Mouse (Mus musculus): ENCODE data around the gene Tmem178b. TPM values are rescaled to one million over a fixed set of nuclear protein-coding genes. Genes with fewer than 3 reads are reported as not detected.

Tmem178b gene
- total RNA-seq, 2 experiments from 2014 or later: 1.3 to 2.0 TPM

DNA sequence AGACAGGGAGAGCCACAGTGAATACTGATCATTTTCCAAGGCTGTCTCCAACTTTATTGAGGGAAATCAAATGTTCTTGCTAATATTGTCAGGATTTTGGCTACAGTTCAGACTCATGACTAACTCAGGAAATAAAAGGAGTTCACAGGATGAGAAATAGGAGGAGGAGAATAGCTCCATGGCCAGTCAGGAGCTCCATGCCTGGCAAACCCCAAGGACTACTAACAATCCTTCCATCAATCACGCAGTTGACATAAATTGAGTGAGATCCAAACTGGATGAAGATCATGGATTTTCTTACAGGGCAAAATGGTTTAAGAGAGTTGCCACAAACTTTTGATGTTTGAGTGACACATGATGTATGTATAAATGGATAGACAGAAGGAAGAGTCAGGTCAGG lies 258.9 kb downstream of the Tmem178b start:
- DNase-seq: no peak
- no peak for TF ChIP-seq CTCF (IDR thresholded peaks at IDR 0.05)
- Histone ChIP-seq H3K27ac (no peak overlapping the region), H3K4me3 (no peak overlapping the region)
- intact Hi-C loops (cut with DNase I): no loop called here

DNA sequence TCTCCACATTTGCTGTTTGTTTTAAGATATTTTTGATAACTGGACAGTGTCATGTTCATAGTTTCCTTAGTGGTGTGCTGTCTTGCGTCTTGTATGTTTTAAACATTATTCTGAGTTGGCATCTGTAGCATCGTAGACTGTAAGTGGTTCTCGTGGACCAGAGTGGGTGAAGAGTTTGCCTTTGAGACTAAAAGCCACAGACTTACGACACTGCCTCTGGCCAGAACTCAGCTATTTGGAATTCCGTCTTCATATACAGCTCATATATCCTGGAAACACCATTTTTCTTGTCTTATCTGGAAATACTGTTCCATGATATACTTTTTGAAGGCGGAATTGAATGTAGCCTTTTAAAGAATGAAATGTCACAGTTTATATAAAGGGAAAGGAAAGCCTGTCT lies 260.4 kb downstream of the Tmem178b start:
- intact Hi-C loops (cut with DNase I): no loop called here
- TF ChIP-seq CTCF (IDR thresholded peaks at IDR 0.05): no peak
- DNase-seq: no peak
- H3K27ac ChIP-seq: no peak overlapping the region
- no peak overlapping the region for H3K4me3 ChIP-seq

DNA sequence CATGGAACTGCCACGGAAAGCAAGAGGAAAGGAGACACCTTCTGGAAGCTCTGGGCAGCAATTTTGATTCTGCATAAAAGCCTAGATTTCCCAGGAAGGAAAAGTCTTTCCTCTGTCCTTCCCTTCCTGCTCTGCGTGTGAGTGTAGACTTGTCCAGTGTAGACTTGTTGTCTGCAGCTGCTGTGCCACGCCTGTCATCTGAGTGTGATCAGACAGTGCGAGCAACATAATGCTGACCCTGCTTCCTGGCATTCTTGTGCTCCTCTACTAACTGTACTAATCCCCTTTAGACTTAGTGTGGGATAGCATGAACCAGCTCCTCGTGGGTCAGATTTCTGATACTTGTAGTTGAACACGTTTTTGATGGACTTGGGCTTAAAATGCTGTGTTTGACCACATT lies 262.6 kb downstream of the Tmem178b start:
- no peak for DNase-seq
- no peak for TF ChIP-seq CTCF (IDR thresholded peaks at IDR 0.05)
- H3K27ac ChIP-seq: no peak overlapping the region
- H3K4me3 ChIP-seq: no peak overlapping the region
- intact Hi-C loops (cut with DNase I): no loop called here

DNA sequence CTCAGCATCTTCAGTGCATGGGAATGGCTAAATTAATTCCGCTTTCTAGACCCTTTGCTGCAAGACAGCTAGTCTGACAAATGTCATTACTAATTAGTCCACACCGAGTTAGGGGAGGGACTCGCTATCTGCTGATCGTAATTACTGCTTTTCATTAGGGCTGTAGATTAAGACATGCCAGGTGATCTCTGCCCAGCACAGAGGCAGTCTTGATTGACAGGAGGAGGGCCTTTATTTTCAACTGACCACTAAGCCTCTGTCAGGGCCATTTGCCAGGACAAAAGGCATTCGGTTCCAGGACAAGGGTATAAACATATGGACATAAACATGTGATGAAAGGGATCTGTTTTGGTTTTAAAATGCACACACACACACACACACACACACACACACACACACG lies 264.3 kb downstream of the Tmem178b start:
- Histone ChIP-seq H3K27ac (no peak overlapping the region), H3K4me3 (no peak overlapping the region)
- DNase-seq: no peak
- intact Hi-C loops (cut with DNase I): no loop called here
- TF ChIP-seq CTCF (IDR thresholded peaks at IDR 0.05): no peak

DNA sequence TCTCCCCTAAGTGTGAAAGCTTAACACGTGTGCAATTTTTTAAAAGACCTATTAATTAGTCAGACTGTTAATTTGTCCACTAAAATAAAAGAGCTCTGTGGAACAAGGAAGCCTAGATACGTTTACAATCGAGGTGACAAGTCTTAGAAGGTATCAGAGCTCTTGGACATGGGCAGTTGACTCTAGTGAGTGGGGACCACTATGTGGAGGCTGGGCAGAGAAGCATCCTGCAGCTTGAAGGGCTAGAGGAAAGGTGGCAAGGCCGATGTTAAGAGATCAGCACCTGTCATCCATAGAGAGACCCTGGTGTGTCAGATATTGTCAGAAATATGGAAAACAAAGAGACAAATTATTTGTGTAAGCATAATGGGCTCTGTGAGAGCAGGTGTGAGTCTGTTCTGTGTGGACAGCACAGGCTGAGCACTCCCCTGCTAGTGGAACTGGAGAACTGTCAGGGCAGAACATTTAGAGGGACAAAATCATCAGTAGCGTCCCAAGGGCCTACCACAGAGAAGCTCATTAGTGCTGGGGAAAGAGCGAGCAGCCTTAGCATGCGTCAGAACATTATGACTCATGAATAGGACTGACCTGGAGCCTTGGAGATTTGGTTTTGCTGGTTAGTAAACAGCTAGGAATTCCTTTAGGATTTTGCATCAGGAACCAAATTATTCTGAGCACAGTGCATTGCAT lies 264.9 kb downstream of the Tmem178b start:
- no peak overlapping the region for H3K27ac ChIP-seq
- no peak for DNase-seq
- no peak for TF ChIP-seq CTCF (IDR thresholded peaks at IDR 0.05)
- intact Hi-C loops (cut with DNase I): no loop called here
- no peak overlapping the region for H3K4me3 ChIP-seq

DNA sequence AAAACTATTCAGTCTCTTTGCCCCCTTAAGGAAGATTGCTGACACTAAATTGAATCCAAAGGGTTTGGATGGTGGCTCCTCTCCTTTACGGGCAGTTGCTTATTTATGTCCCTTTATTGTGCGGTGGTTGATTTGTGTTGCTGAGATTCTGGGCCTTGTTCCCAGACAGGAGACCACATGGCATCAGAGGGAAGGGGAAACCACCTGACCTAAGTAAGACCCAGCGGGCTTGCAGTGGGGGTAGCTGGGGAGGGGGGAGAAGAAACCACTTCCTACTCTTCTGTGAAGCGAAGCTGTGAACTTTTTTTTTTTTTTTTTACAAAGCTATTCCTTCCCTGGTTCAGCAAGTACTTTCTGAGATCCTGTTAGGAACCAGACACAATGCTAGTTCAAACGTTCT lies 269.5 kb downstream of the Tmem178b start:
- intact Hi-C loops (cut with DNase I): no loop called here
- TF ChIP-seq CTCF (IDR thresholded peaks at IDR 0.05): no peak
- Histone ChIP-seq H3K27ac (no peak overlapping the region), H3K4me3 (no peak overlapping the region)
- no peak for DNase-seq

DNA sequence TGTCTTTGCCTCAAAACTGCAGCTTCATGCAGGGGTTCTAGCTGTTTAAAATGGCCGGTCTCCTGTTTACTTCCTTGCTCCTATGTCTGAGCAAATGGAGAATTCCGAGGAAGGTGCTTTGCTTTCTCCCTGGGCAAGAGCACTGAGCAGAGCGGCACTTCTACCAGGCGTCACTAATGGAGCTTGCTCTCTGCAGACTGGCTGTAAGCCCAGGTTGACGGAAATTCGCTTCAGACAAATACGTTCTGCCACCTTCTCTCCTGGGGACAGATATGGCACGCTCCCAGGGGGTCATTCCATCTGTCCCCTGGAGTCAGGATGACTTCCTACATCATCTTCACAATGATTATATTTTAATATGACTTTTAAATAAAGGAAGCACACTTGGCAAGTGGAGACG lies 271.3 kb downstream of the Tmem178b start:
- DNase-seq: no peak
- Histone ChIP-seq H3K4me3 (no peak overlapping the region), H3K27ac (no peak overlapping the region)
- TF ChIP-seq CTCF (IDR thresholded peaks at IDR 0.05): no peak
- intact Hi-C loops (cut with DNase I): no loop called here

DNA sequence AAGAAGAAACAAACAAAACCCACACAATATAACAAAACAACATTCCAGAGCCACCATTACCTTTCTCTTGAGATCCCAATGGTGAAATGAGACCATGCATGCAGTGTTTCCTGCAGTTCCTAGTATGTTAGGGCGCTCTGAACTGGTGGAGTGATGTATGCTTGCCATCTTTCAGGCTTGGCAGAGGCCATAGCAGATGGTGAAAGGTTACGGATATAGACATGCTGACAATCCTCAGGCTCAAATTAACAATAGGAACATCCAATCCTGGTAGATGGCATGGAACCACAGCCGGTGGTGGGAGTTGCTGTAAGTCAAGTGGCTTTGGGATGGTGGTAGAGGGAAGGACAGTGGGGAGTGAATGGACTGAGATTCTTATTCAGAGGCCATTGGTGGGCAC lies 272.5 kb downstream of the Tmem178b start:
- TF ChIP-seq CTCF (IDR thresholded peaks at IDR 0.05): no peak
- Histone ChIP-seq H3K4me3 (no peak overlapping the region), H3K27ac (no peak overlapping the region)
- intact Hi-C loops (cut with DNase I): no loop called here
- DNase-seq: no peak

DNA sequence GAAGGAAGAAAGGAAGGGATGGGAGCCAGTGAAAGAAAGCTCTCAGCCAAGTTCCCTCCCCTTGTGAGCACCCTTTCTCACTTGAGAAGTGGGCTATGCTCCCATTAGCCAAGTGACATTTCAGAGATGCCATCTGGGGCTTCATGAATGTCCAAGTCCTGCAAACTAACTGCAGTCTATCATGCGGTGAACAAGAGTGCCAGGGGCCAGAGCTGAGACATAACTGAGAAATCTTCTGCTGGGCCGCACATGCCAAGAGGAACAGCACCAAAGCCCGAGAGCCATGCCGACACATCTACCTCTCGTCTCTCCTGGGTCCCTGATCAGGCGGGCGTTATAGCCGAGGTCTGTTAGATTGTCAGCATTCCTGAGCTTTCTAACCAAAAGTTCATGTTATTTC lies 279.2 kb downstream of the Tmem178b start:
- no peak for DNase-seq
- intact Hi-C loops (cut with DNase I): no loop called here
- no peak overlapping the region for H3K27ac ChIP-seq
- no peak for TF ChIP-seq CTCF (IDR thresholded peaks at IDR 0.05)
- H3K4me3 ChIP-seq: no peak overlapping the region

DNA sequence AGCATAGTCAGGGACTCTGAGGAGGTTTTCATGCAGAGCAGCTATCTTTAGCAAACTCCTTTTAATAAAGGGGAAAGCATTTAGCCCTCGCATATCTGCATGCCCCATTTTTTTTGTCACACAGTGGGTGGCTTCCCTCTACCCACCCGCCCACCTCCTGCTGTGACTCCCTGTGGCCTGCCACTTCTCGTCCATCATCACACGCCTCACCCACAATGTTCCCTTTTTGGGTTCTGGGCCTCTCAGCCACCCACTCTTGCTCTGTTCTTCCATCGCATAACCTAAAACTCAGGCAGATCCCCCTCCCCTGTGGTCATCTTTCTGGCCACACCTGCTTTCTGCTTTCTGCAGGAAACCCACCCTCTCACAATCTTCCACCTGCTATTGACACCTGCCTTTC lies 288.3 kb downstream of the Tmem178b start:
- Histone ChIP-seq H3K27ac (no peak overlapping the region), H3K4me3 (no peak overlapping the region)
- no peak for DNase-seq
- intact Hi-C loops (cut with DNase I): no loop called here
- TF ChIP-seq CTCF (IDR thresholded peaks at IDR 0.05): no peak

DNA sequence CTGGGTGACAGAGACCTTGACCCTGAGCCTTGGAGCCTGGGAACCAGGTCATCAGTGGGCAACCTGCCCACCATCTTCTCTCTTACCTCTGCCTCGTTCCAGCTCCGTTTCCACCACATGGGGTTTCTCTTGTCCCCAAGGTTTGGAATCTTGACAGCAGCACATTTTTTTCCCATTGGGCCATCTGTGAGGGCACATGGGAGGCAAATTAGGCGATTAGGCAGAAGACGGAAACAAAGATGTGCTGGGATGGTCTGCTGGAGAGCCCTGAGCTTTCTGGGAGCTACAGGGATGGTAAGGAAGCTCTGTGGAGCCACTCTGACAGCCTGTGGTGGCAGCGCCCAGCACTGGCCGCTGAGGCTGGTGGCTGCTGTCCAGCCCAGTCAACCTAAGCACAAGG lies 300.5 kb downstream of the Tmem178b start:
- DNase-seq: no peak

DNA sequence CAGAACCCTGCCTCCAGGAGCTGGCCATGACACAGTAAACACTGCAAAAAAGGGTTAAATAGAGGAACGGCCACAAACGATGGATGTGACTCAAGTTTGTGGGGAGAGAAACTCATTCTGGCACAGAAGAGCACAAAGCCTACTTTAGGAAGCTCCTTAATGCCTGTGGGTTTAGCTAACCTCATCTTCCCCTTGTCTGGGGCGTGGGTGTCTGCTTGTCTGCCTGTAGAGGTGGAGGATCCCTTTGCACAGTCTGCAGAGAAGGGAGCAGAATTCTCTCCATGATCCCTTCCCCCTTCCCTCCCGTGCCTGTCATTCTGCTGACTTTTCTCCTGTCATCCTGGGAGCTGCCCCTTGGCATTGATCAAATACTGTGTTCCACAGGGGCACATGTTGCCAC lies 304.8 kb downstream of the Tmem178b start:
- Histone ChIP-seq H3K4me3 (no peak overlapping the region), H3K27ac (no peak overlapping the region)
- intact Hi-C loops (cut with DNase I): no loop called here
- no peak for DNase-seq
- TF ChIP-seq CTCF (IDR thresholded peaks at IDR 0.05): no peak

More for the DNA sequence above, 300.5 kb downstream of the Tmem178b start:
- Histone ChIP-seq H3K4me3 (no peak overlapping the region), H3K27ac (no peak overlapping the region)
- intact Hi-C loops (cut with DNase I): no loop called here
- TF ChIP-seq CTCF (IDR thresholded peaks at IDR 0.05): no peak

DNA sequence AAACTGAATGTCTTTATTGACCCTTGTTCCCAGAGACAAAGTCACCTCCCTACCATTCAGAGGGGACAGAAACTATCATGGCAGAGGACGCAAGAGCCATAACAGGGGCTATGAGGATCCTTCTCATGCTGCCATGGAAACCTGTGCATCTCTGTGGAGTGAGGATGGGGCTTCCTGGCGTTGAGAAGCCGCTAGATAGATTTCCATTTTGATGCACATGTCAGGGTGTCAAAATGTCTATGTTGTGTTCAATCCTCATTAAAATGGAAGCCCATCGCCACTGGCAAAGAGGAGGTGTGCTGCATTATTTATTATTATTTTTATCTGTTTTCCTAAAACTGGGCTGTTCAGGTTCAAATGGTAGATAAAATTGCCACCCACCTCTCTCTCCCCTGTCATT lies 307.5 kb downstream of the Tmem178b start:
- intact Hi-C loops (cut with DNase I): no loop called here
- DNase-seq: no peak
- Histone ChIP-seq H3K4me3 (no peak overlapping the region), H3K27ac (no peak overlapping the region)
- no peak for TF ChIP-seq CTCF (IDR thresholded peaks at IDR 0.05)

DNA sequence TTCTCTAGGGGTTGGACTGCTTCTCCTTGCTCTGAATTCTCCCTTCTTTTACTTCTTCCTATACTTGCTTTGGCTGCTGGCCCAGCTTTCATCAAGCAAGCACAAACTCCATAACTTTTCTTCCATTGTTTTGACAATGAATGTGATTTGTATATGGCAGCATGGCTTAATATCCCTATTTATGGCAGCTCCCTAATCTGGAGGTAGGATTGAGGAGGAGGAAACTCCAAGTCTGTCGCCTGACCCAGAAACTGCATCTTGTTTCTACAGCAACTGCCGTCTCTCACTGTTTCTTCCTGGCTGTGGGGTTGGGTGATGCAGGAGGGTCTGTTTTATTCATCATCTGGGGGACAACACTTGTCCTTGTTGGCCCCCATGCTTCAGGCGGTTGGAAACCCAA lies 327.6 kb downstream of the Tmem178b start:
- no peak overlapping the region for H3K27ac ChIP-seq
- DNase-seq: no peak
- no peak overlapping the region for H3K4me3 ChIP-seq
- intact Hi-C loops (cut with DNase I): no loop called here
- TF ChIP-seq CTCF (IDR thresholded peaks at IDR 0.05): no peak

Measured in gastrocnemius, adult 2 months (tissue).